Mouse (Mus musculus): ENCODE results near the gene Grk6.

- TF ChIP-seq POLR2A (IDR thresholded peaks at IDR 0.05; ENCODE audit: insufficient read depth, low read depth, low read length): no peak
- no peak for TF ChIP-seq CTCF (IDR thresholded peaks at IDR 0.05; ENCODE audit: insufficient read depth, low read depth, low read length)
Measured at GRCm38 (mm10) chr13:55426613-55427012, 18.3 kb upstream of the Grk6 start, which contains the start of gene F12.

All from olfactory bulb, adult 2 months (tissue).